Comparison of ENCODE assay signal across 15 mouse cellular contexts in genomic region chr5:36918016-36918415, GRCm38 (mm10). TPM values are rescaled to one million over a fixed set of nuclear protein-coding genes. Genes with fewer than 3 reads are reported as not detected.
"Had no signal": no experiment of that assay in that cellular context is flagged by ENCODE, and none has a peak within 500 bp of the region (broad histone marks: within the 10 kb centered on the region; RNA-seq: fewer than 3 reads in every experiment).

No protein-coding gene starts in this region.

- H3K27me3 ChIP-seq: liver, embryonic 13.5 days; midbrain, embryonic 15.5 days had no signal

- H3K27ac ChIP-seq: limb, embryonic 12.5 days; liver, embryonic 13.5 days; midbrain, embryonic 15.5 days; stomach, postnatal 0 days had no signal

- H3K9me3 ChIP-seq: limb, embryonic 12.5 days; liver, embryonic 13.5 days; midbrain, embryonic 15.5 days had no signal

- H3K4me3 ChIP-seq: limb, embryonic 12.5 days; liver, embryonic 13.5 days; midbrain, embryonic 15.5 days had no signal

- H3K9ac ChIP-seq: limb, embryonic 12.5 days; liver, embryonic 13.5 days; liver, postnatal 0 days; midbrain, embryonic 15.5 days had no signal

- H3K4me1 ChIP-seq: liver, embryonic 13.5 days had no signal

- H3K36me3 ChIP-seq: limb, embryonic 12.5 days; liver, embryonic 13.5 days; midbrain, embryonic 15.5 days had no signal

- DNase-seq: kidney, postnatal 10 days; kidney, postnatal 4 days; liver; liver, embryonic 13.5 days; liver, postnatal 0 days; lung, postnatal 36 days; thymus, postnatal 4 days had no signal

- ATAC-seq: liver, postnatal 0 days; lung, postnatal 0 days; midbrain, embryonic 15.5 days had no signal

- H3K4me2 ChIP-seq: limb, embryonic 12.5 days; liver, embryonic 13.5 days; midbrain, embryonic 11.5 days; midbrain, embryonic 15.5 days had no signal

RNA-seq across cellular contexts. Expression of gene Ppp2r2c, which starts 49.7 kb away (rescaled TPM):
- total RNA-seq: megakaryocyte progenitor cell, adult 5-6 weeks; neutrophil, adult 5-6 weeks had no signal
- polyA plus RNA-seq: kidney, embryonic 14.5 days; liver, postnatal 0 days; lung, postnatal 0 days had no signal
